Mouse (Mus musculus) midbrain, embryonic 13.5 days (tissue): Measurements from ENCODE around the gene Gmfg. TPM values are rescaled to one million over a fixed set of nuclear protein-coding genes. Genes with fewer than 3 reads are reported as not detected.

Experiments used
- ATAC-seq: fragments of 200-750 bp; cut with Nextera tagmentation; 2 replicates; pipeline ENCODE4 v1.8.0; 2017; ENCODE audit warnings: mild to moderate bottlenecking, moderate TSS enrichment, moderate library complexity
- H3K27ac ChIP-seq: fragments of 300-500 bp; sonication (generic); 2 replicates; pipeline ENCODE4 v1.5.1; 2015; ENCODE audit warnings: inconsistent platforms, mild to moderate bottlenecking, moderate library complexity
- H3K27me3 ChIP-seq: fragments of 300-500 bp; sonication (generic); 2 replicates; pipeline ENCODE4 v1.6.1; 2015; ENCODE audit warnings: mild to moderate bottlenecking, inconsistent platforms
- H3K36me3 ChIP-seq: fragments of 300-500 bp; sonication (generic); 2 replicates; pipeline ENCODE4 v1.6.1; 2015; ENCODE audit warnings: mild to moderate bottlenecking, inconsistent platforms
- H3K4me1 ChIP-seq: fragments of 300-500 bp; sonication (generic); replicated peaks from 2 replicates; pipeline ENCODE4 v1.6.1; 2015; ENCODE audit warnings: inconsistent platforms
- H3K4me2 ChIP-seq: fragments of 300-500 bp; sonication (generic); replicated peaks from 2 replicates; pipeline ENCODE4 v1.6.1; 2015; ENCODE audit warnings: moderate library complexity, mild to moderate bottlenecking, inconsistent platforms
- H3K4me3 ChIP-seq: fragments of 300-500 bp; sonication (generic); replicated peaks from 2 replicates; pipeline ENCODE4 v1.5.1; 2015; ENCODE audit warnings: mild to moderate bottlenecking, inconsistent platforms
- H3K9ac ChIP-seq: fragments of 300-500 bp; sonication (generic); replicated peaks from 2 replicates; pipeline ENCODE4 v1.6.1; 2015; ENCODE audit warnings: mild to moderate bottlenecking, inconsistent platforms
- H3K9me3 ChIP-seq: fragments of 300-500 bp; sonication (generic); 2 replicates; pipeline ENCODE4 v1.6.1; 2016; ENCODE audit warnings: mild to moderate bottlenecking, inconsistent platforms
- WGBS: fragments of 180-500 bp; shearing (Covaris S2); methylation state at CpG from one replicate; pipeline ENCODE4 v1.1.7; 2015; 5-methylcytosine and 5-hydroxymethylcytosine counted together
- polyA plus RNA-seq: library from polyadenylated mRNA; unstranded; fragments of >200 nt; fragmentation: Nextera tagmentation; extraction: Ambion mirVana; gene quantifications from 2 replicates; pipeline ENCODE4 v1.2.1, GENCODE M21; 2015

The Gmfg gene
- 3.0 and 4.7 TPM in 2 replicates for polyA plus RNA-seq

- 3% methylated on average over 16 of the region's 16 CpGs for WGBS
- no peaks in the 10 kb centered on the region for H3K9me3 ChIP-seq
- peak within 1 kb of the TSS; percentile 53 for H3K9ac ChIP-seq
- H3K4me1 ChIP-seq, result peaks cover 44% of the 10 kb centered on the region
- H3K4me3 ChIP-seq, result peak within 1 kb of the TSS; percentile 95
- H3K36me3 ChIP-seq, result 0 out of 2 replicates have a peak, but pooled peaks cover 9% of the 10 kb centered on the region
- H3K27ac ChIP-seq, result peak within 1 kb of the TSS; percentile 70
- peak; percentile 17; the same call in 1 of the 2 replicates for ATAC-seq
- H3K4me2 ChIP-seq, result peak within 1 kb of the TSS; percentile 62
- no peaks in the 10 kb centered on the region for H3K27me3 ChIP-seq
These were observed at the start of gene Gmfg for GRCm38 (mm10) chr7:28436932-28437570. Gmfg (plus strand) TSS chr7:28437447.

- Histone ChIP-seq H3K27ac (no peak overlapping the region), H3K4me2 (no peak overlapping the region), H3K36me3 (peaks cover 58% of the 10 kb centered on the region), H3K4me3 (no peak overlapping the region), H3K4me1 (peaks cover 20% of the 10 kb centered on the region), H3K27me3 (no peaks in the 10 kb centered on the region), H3K9ac (no peak overlapping the region), H3K9me3 (no peaks in the 10 kb centered on the region)
- WGBS, result 99% methylated on average over 3 of the region's 3 CpGs
- no peak for ATAC-seq
These were observed 46.9 kb upstream of the Gmfg start for GRCm38 (mm10) chr7:28390331-28390730.

GRCm38 (mm10) chr7:28392429-28393271 is 44.6 kb upstream of the Gmfg start, which contains the start of the genes Med29 and Paf1:
Med29 (minus strand) TSS chr7:28392708.
Paf1 (plus strand) TSS chr7:28392951.
- peak; percentile 99 for ATAC-seq
- peak within 1 kb of the TSS; percentile 98 for H3K4me2 ChIP-seq
- H3K36me3 ChIP-seq, result peaks cover 59% of the 10 kb centered on the region
- peaks cover 20% of the 10 kb centered on the region for H3K4me1 ChIP-seq
- no peaks in the 10 kb centered on the region for H3K9me3 ChIP-seq
- H3K27ac ChIP-seq, result peak within 1 kb of the TSS; percentile 70
- peak within 1 kb of the TSS; percentile 93 for H3K9ac ChIP-seq
- WGBS, result under 1% methylated on average over 58 of the region's 58 CpGs
- no peaks in the 10 kb centered on the region for H3K27me3 ChIP-seq
- H3K4me3 ChIP-seq, result peak within 1 kb of the TSS; percentile 83

GRCm38 (mm10) chr7:28393272-28393951 is 43.8 kb upstream of the Gmfg start:
- 6% methylated on average over 22 of the region's 22 CpGs for WGBS
- Histone ChIP-seq H3K9ac (peak overlapping the region; percentile 93), H3K4me3 (peak overlapping the region; percentile 83), H3K27me3 (no peaks in the 10 kb centered on the region), H3K36me3 (peaks cover 59% of the 10 kb centered on the region), H3K4me1 (peaks cover 20% of the 10 kb centered on the region), H3K9me3 (no peaks in the 10 kb centered on the region), H3K4me2 (peak overlapping the region; percentile 98), H3K27ac (peak overlapping the region; percentile 70)
- no peak for ATAC-seq

GRCm38 (mm10) chr7:28395425-28395824 is 41.8 kb upstream of the Gmfg start:
- H3K4me3 ChIP-seq, result no peak overlapping the region
- no peak overlapping the region for H3K27ac ChIP-seq
- H3K9me3 ChIP-seq, result no peaks in the 10 kb centered on the region
- no peaks in the 10 kb centered on the region for H3K27me3 ChIP-seq
- H3K4me1 ChIP-seq, result peaks cover 20% of the 10 kb centered on the region
- H3K4me2 ChIP-seq, result no peak overlapping the region
- ATAC-seq, result no peak
- peaks cover 58% of the 10 kb centered on the region for H3K36me3 ChIP-seq
- 95% methylated on average over 4 of the region's 4 CpGs for WGBS
- no peak overlapping the region for H3K9ac ChIP-seq

GRCm38 (mm10) chr7:28398000-28398399 is 39.2 kb upstream of the Gmfg start:
- Histone ChIP-seq H3K27me3 (no peaks in the 10 kb centered on the region), H3K9ac (no peak overlapping the region), H3K27ac (no peak overlapping the region), H3K4me1 (peaks cover 11% of the 10 kb centered on the region), H3K9me3 (no peaks in the 10 kb centered on the region), H3K36me3 (peaks cover 77% of the 10 kb centered on the region), H3K4me2 (no peak overlapping the region), H3K4me3 (no peak overlapping the region)
- ATAC-seq, result no peak
- 68% methylated on average over 3 of the region's 3 CpGs for WGBS

GRCm38 (mm10) chr7:28398696-28399340 is 38.4 kb upstream of the Gmfg start:
- H3K27ac ChIP-seq, result no peak overlapping the region
- H3K4me3 ChIP-seq, result no peak overlapping the region
- no peaks in the 10 kb centered on the region for H3K9me3 ChIP-seq
- H3K36me3 ChIP-seq, result peaks cover 85% of the 10 kb centered on the region
- 94% methylated on average over 10 of the region's 10 CpGs for WGBS
- ATAC-seq, result no peak
- H3K4me1 ChIP-seq, result peaks cover 3% of the 10 kb centered on the region
- no peak overlapping the region for H3K9ac ChIP-seq
- no peak overlapping the region for H3K4me2 ChIP-seq
- H3K27me3 ChIP-seq, result no peaks in the 10 kb centered on the region

- no peak for ATAC-seq
- Histone ChIP-seq H3K4me2 (no peak overlapping the region), H3K9ac (no peak overlapping the region), H3K27me3 (no peaks in the 10 kb centered on the region), H3K4me1 (no peaks in the 10 kb centered on the region), H3K27ac (no peak overlapping the region), H3K4me3 (no peak overlapping the region), H3K9me3 (no peaks in the 10 kb centered on the region), H3K36me3 (peaks cover 93% of the 10 kb centered on the region)
- WGBS, result 100% methylated on average over 1 of the region's 1 CpGs
These were observed 36.2 kb upstream of the Gmfg start for GRCm38 (mm10) chr7:28401030-28401429.

- no peaks in the 10 kb centered on the region for H3K4me1 ChIP-seq
- H3K36me3 ChIP-seq, result peaks cover 93% of the 10 kb centered on the region
- no peak for ATAC-seq
- no peaks in the 10 kb centered on the region for H3K9me3 ChIP-seq
- no peak overlapping the region for H3K9ac ChIP-seq
- no peak overlapping the region for H3K27ac ChIP-seq
- H3K4me2 ChIP-seq, result no peak overlapping the region
- WGBS, result 94% methylated on average over 3 of the region's 3 CpGs
- H3K27me3 ChIP-seq, result no peaks in the 10 kb centered on the region
- no peak overlapping the region for H3K4me3 ChIP-seq
These were observed 35.3 kb upstream of the Gmfg start for GRCm38 (mm10) chr7:28401942-28402341.

- Histone ChIP-seq H3K4me3 (no peak overlapping the region), H3K4me2 (no peak overlapping the region), H3K27me3 (no peaks in the 10 kb centered on the region), H3K9ac (0 out of 2 replicates have a peak overlapping the region, but pooled peaks have one; percentile 14), H3K4me1 (no peaks in the 10 kb centered on the region), H3K36me3 (peaks cover 88% of the 10 kb centered on the region), H3K27ac (no peak overlapping the region), H3K9me3 (no peaks in the 10 kb centered on the region)
- 93% methylated on average over 3 of the region's 3 CpGs for WGBS
- ATAC-seq, result no peak
These were observed 26.3 kb upstream of the Gmfg start for GRCm38 (mm10) chr7:28410841-28411475.

- H3K4me3 ChIP-seq, result no peak overlapping the region
- ATAC-seq, result no peak
- peaks cover 85% of the 10 kb centered on the region for H3K36me3 ChIP-seq
- no peak overlapping the region for H3K9ac ChIP-seq
- no peaks in the 10 kb centered on the region for H3K4me1 ChIP-seq
- 95% methylated on average over 4 of the region's 4 CpGs for WGBS
- H3K27me3 ChIP-seq, result no peaks in the 10 kb centered on the region
- no peak overlapping the region for H3K4me2 ChIP-seq
- H3K9me3 ChIP-seq, result no peaks in the 10 kb centered on the region
- no peak overlapping the region for H3K27ac ChIP-seq
These were observed 24.4 kb upstream of the Gmfg start for GRCm38 (mm10) chr7:28412826-28413225.
